Mouse (Mus musculus): ENCODE results near the gene Phospho1.

The Phospho1 gene

DNA sequence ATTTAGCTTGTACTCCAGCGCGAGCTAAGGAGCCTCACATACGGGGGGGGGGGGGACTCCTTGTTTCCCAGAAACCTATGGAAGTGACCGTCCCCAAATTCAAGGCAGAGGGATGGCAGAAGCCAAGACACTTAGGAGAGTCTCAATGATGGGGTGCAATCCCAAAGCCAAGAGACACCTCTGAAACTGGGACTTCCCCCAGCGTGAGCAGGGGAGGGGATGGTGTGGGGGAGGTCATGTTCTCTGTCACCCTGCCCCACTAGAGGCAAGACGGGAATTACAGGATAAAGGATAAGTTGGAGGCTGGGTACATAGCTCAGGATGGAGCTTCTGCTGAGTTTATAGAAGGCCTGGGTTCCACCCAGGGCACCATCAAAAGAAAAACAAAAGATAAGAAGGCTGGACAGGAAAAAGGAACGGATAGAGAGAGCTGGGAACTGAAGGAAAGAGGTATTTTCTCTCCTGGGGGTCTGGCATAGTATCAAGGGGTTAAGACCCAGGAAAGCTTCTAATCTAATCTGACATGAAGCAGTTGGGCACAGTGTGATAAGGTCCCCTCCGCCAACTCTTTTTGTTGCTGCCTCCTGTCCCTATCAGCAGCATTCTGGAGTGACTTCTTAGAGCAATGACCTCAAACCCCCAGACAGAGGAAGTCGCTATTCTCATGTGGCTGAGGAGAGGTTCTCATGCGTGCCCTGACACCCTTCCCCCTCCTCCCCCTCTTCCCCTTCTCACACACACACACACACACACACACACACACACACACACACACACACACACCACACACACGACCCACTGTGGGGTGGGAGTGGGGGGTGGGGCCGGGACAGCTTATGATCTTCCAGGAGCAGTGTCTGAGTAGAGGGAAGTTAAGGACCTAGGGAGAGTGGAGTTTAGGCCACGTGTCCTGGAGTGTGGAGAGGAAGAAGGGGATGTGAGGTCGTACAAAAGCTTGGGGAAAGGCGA is 10.7 kb downstream of the Phospho1 start:
- DNase-seq = peak; percentile 75

DNA sequence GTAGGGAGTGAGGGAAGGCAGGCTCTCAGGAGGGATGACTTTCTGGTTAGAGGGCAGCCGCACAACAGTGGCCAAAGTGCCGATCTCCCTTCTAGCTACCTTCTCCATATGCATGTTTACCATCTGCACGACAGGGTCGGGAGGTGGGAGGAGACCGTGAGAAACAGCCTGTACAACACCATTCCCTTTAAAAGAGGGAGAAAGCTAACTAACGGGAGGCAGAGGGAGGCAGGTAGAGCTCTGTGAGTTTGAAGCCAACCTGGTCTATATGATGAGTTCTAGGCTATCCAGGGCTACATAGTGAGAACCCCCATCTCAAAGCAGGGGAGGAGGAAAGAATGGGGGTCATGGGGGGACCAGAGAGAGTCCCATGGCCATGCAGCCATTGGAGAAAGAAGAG is 11.5 kb downstream of the Phospho1 start:
- no peak for DNase-seq

GRCm38 (mm10) chr11:95836433-95836832 is 12.1 kb downstream of the Phospho1 start:
- DNase-seq = no peak

DNA sequence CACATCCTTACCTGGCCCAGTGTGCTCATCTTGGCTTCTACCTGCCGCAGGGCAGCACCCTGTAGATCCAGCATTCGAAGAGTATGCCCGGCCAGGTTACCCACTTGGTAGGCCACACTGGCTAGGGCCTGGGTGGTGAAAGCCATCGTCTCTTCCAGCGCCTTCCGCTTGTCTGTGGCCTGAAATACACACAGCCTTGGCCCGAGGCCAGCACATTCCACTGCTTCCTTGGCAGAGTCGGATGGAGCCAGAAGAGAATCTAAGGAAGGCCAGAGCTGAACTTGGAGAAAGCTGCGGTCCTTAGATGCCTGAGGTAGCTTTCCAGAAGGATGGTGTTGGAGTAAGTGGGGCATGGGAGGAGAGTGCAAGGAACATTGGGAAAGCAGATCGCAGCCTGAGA is 12.8 kb downstream of the Phospho1 start, which contains the start of gene Gngt2:
TSS of gene Gngt2 (plus strand) at position 158 of the 400 bp plus-strand sequence.
- DNase-seq = no peak

DNA sequence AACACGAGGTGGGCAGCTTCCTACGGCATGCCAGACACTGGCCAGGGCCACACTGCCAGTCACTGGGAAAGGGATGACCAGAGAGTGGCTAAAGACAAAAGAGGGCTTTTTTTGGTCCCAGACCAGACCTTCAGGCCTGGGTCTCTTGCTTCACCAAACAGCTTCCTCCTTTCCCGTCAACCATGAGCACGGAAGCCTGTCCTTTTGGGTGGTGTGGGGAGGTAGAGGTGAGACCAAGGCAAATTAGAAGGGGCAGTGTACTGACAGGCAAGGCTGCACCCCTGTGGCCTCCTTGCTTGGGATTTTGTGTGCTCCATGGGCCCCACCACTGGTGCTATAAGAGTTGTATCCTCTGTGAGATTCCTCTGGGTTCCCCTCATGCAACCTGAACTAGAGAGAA is 14.3 kb downstream of the Phospho1 start:
- no peak for DNase-seq

GRCm38 (mm10) chr11:95838999-95839868 is 14.9 kb downstream of the Phospho1 start:
- peak; percentile 36 for DNase-seq

- peak; percentile 25 for DNase-seq
Observed at GRCm38 (mm10) chr11:95840694-95841497, 16.6 kb downstream of the Phospho1 start.

DNA sequence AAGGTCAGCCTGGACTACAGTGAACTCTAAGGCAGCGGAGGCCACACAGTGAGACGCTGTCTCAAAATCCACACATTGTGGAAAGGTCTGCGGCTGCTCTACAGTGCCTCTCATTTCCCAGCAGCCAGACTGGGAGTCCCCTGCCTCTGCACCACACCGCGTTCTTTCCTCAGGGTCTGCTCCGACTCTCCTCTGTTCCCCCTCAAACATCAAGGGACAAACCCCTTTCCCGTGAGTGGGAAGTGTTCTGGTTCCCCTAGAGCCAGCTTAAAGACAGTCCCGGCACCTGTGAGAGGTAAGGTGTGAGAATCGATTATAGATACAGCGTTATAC is 17.2 kb downstream of the Phospho1 start:
- DNase-seq = peak; percentile 49

- DNase-seq = peak; percentile 89
Observed at GRCm38 (mm10) chr11:95842074-95842681, 17.9 kb downstream of the Phospho1 start, which contains the start of gene Abi3. TSS of gene Abi3 (minus strand) at chr11:95842476.

GRCm38 (mm10) chr11:95842953-95843352 is 18.7 kb downstream of the Phospho1 start:
- DNase-seq = no peak

DNA sequence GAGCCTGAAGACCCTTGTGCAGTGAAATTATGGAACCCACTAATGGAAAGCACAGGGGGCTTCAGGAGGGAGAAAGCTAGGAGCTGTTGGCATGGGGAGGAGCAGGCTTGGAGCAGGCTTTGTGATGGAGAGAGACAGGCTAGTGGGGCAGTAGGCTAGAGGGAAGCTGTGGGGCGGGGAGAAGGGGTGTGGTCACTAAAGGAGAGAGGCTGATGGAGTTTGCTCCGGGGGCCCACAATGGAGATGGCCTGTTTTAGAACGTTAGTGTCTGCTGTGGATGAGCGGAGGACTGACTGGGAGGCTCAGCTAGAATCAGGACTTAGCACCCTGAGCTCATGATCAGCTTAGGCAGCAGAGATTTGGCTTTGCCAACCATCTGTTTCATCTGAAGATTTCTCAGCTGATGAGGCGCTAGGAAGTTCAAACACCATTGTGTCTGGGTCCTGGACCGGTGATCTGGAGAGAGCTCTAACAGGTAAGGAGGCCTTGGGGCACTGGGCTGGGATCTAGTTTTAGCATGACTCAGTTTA is 19.2 kb downstream of the Phospho1 start:
- no peak for DNase-seq

- DNase-seq = no peak
Observed at GRCm38 (mm10) chr11:95844935-95845334, 20.6 kb downstream of the Phospho1 start.

GRCm38 (mm10) chr11:95850898-95851297 is 26.6 kb downstream of the Phospho1 start:
- no peak for DNase-seq

DNA sequence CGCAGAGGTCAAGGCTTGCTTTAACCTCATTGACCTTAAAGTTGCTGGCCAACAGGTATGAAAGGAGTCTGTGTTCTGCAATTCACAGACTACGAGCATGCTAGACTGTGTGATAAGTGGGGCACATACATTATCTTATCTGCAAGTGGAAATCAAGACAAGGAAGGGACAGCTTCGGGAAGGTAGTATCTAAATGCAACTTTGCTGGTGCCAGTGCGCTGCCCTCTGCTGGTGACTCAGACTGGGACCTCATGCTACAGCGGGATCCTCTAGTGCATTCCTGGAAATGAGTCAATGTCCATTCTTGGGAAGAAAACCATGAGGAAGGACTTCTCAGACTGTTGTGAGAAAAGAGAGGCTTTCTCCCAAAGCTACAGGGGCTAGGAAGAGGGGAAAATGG is 29.4 kb downstream of the Phospho1 start:
- DNase-seq = peak; percentile 82

- DNase-seq = no peak
Observed at GRCm38 (mm10) chr11:95857306-95857705, 33.0 kb downstream of the Phospho1 start.

GRCm38 (mm10) chr11:95857716-95858527 is 33.6 kb downstream of the Phospho1 start:
- DNase-seq = no peak

DNA sequence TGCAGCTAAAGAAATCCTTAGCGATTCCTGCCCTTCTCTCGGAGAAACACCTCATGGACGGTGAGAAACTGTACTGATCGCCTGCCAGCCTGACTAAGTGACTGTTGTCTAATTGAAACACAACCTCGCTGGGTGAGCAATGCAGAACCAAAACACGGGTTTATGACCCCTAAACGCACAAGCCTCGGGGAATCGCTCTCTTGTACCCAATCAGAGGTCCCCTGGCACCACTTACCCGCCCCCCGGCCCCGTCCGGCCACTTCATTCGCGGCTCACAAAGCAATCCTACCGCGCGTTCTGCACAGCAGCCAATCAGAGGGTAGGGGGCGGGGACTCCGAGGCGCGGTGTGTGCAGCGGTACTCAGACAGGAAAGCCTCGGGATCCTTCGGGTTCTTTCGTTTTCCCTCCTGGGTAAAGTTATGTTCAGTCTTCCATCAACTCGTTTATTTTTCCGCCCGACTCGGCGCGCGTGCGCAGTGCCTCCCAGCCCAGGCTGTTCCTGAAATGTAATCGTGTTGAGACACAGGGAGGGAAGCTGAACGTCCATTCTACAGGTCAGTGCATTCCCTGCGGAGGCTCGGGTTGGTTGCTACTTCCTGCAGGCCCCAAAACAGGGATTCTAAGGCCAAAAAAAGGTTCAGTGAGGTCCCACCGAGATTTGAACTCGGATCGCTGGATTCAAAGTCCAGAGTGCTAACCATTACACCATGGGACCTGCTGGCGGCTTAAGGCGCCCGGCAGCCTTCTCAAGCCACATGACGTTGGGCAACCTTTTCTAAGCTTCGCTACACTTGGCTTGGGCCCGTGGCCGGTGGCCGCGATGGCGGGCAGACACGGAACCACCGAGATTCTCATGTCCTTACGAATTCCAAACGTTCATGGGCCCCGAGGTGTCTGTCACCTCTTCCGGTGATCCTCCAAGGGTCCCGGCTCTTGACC is 34.5 kb downstream of the Phospho1 start:
- DNase-seq = peak; percentile 96

- DNase-seq = peak; percentile 79
Observed at GRCm38 (mm10) chr11:95859468-95859855, 35.2 kb downstream of the Phospho1 start.

- no peak for DNase-seq
Observed at GRCm38 (mm10) chr11:95860071-95860490, 35.8 kb downstream of the Phospho1 start.

GRCm38 (mm10) chr11:95861397-95861796 is 37.1 kb downstream of the Phospho1 start:
- DNase-seq = no peak

All from thymus, postnatal 25 days (tissue).